Mouse (Mus musculus): ENCODE measurements around the gene Sar1b. TPM values are rescaled to one million over a fixed set of nuclear protein-coding genes. Genes with fewer than 3 reads are reported as not detected.
A peak's percentile ranks its signal among the peaks of the same experiment; 100 is the strongest.
"Not testable (repeated sequence)": the region's sequence is repeated elsewhere in the genome, so short reads cannot be mapped to it uniquely, and the experiment has no call there.

The Sar1b gene
- polyA plus RNA-seq, 1 experiment from 2014 or later, result 121 TPM

GRCm38 (mm10) chr11:51782721-51783120 is 19.2 kb downstream of the Sar1b start:
- H3K9ac ChIP-seq, result no peak overlapping the region
- no peak overlapping the region for H3K27ac ChIP-seq
- no peak overlapping the region for H3K4me2 ChIP-seq
- H3K4me1 ChIP-seq, result no peaks in the 10 kb centered on the region
- H3K36me3 ChIP-seq, result peaks cover 69% of the 10 kb centered on the region
- H3K9me3 ChIP-seq, result no peaks in the 10 kb centered on the region
- no peak for ATAC-seq (ENCODE audit: insufficient number of reproducible peaks, low FRiP score, low TSS enrichment, low read depth)
- no peaks in the 10 kb centered on the region for H3K27me3 ChIP-seq
- H3K4me3 ChIP-seq, result no peak overlapping the region
- 91% methylated on average over 6 of the region's 6 CpGs for WGBS

GRCm38 (mm10) chr11:51785926-51786325 is 22.4 kb downstream of the Sar1b start:
- Histone ChIP-seq H3K27ac (no peak overlapping the region), H3K4me2 (no peak overlapping the region), H3K9ac (no peak overlapping the region), H3K4me3 (no peak overlapping the region), H3K9me3 (no peaks in the 10 kb centered on the region), H3K36me3 (peaks cover 82% of the 10 kb centered on the region), H3K27me3 (no peaks in the 10 kb centered on the region), H3K4me1 (no peaks in the 10 kb centered on the region)
- ATAC-seq (ENCODE audit: insufficient number of reproducible peaks, low FRiP score, low TSS enrichment, low read depth), result no peak
- WGBS, result 92% methylated on average over 6 of the region's 6 CpGs

- ATAC-seq (ENCODE audit: insufficient number of reproducible peaks, low FRiP score, low TSS enrichment, low read depth); H3K9me3 ChIP-seq; H3K27me3 ChIP-seq; H3K27ac ChIP-seq; H3K4me2 ChIP-seq; H3K9ac ChIP-seq; H3K4me3 ChIP-seq; H3K4me1 ChIP-seq: not testable (repeated sequence)
- peaks cover 69% of the 10 kb centered on the region for H3K36me3 ChIP-seq
- 87% methylated on average over 4 of the region's 4 CpGs for WGBS
Observed at GRCm38 (mm10) chr11:51789735-51790134, 26.2 kb downstream of the Sar1b start.

GRCm38 (mm10) chr11:51790662-51791061 is 27.2 kb downstream of the Sar1b start:
- Histone ChIP-seq H3K9me3 (no peaks in the 10 kb centered on the region), H3K4me3 (no peak overlapping the region), H3K4me2 (no peak overlapping the region), H3K27me3 (no peaks in the 10 kb centered on the region), H3K9ac (no peak overlapping the region), H3K36me3 (peaks cover 67% of the 10 kb centered on the region), H3K27ac (no peak overlapping the region), H3K4me1 (no peaks in the 10 kb centered on the region)
- 93% methylated on average over 7 of the region's 7 CpGs for WGBS
- no peak for ATAC-seq (ENCODE audit: insufficient number of reproducible peaks, low FRiP score, low TSS enrichment, low read depth)

GRCm38 (mm10) chr11:51796272-51796671 is 32.8 kb downstream of the Sar1b start:
- no peak for ATAC-seq (ENCODE audit: insufficient number of reproducible peaks, low FRiP score, low TSS enrichment, low read depth)
- 72% methylated on average over 4 of the region's 4 CpGs for WGBS

GRCm38 (mm10) chr11:51800634-51801325 is 37.3 kb downstream of the Sar1b start:
- Histone ChIP-seq H3K27me3 (no peaks in the 10 kb centered on the region), H3K4me3 (no peak overlapping the region), H3K4me2 (no peak overlapping the region), H3K27ac (no peak overlapping the region), H3K4me1 (peaks cover 4% of the 10 kb centered on the region; the same call in 1 of the 2 replicates), H3K9ac (no peak overlapping the region), H3K9me3 (no peaks in the 10 kb centered on the region), H3K36me3 (no peaks in the 10 kb centered on the region)
- ATAC-seq (ENCODE audit: insufficient number of reproducible peaks, low FRiP score, low TSS enrichment, low read depth), result no peak
- WGBS, result 38% methylated on average over 8 of the region's 8 CpGs

More at GRCm38 (mm10) chr11:51796272-51796671, 32.8 kb downstream of the Sar1b start:
- no peak overlapping the region for H3K4me3 ChIP-seq
- no peaks in the 10 kb centered on the region for H3K4me1 ChIP-seq
- peaks cover 17% of the 10 kb centered on the region for H3K36me3 ChIP-seq
- no peak overlapping the region for H3K27ac ChIP-seq
- no peak overlapping the region for H3K9ac ChIP-seq
- H3K9me3 ChIP-seq, result no peaks in the 10 kb centered on the region
- no peak overlapping the region for H3K4me2 ChIP-seq
- no peaks in the 10 kb centered on the region for H3K27me3 ChIP-seq

GRCm38 (mm10) chr11:51805221-51805981 is 41.9 kb downstream of the Sar1b start:
- no peaks in the 10 kb centered on the region for H3K27me3 ChIP-seq
- H3K27ac ChIP-seq, result peak overlapping the region; percentile 69
- ATAC-seq (ENCODE audit: insufficient number of reproducible peaks, low FRiP score, low TSS enrichment, low read depth), result peak; percentile 65
- no peaks in the 10 kb centered on the region for H3K36me3 ChIP-seq
- peaks cover 13% of the 10 kb centered on the region; the same call in 1 of the 2 replicates for H3K4me1 ChIP-seq
- H3K4me2 ChIP-seq, result peak overlapping the region; percentile 79
- 0 out of 2 replicates have a peak overlapping the region, but pooled peaks have one; percentile 17 for H3K9ac ChIP-seq
- H3K4me3 ChIP-seq, result peak overlapping the region; percentile 51
- no peaks in the 10 kb centered on the region for H3K9me3 ChIP-seq
- 19% methylated on average over 17 of the region's 17 CpGs for WGBS

GRCm38 (mm10) chr11:51807108-51807879 is 43.8 kb downstream of the Sar1b start:
- Histone ChIP-seq H3K4me3 (no peak overlapping the region), H3K27ac (no peak overlapping the region), H3K9ac (no peak overlapping the region), H3K36me3 (no peaks in the 10 kb centered on the region), H3K9me3 (no peaks in the 10 kb centered on the region), H3K27me3 (no peaks in the 10 kb centered on the region), H3K4me2 (no peak overlapping the region), H3K4me1 (peaks cover 13% of the 10 kb centered on the region; the same call in 1 of the 2 replicates)
- ATAC-seq (ENCODE audit: insufficient number of reproducible peaks, low FRiP score, low TSS enrichment, low read depth), result no peak
- 36% methylated on average over 13 of the region's 13 CpGs for WGBS

- no peaks in the 10 kb centered on the region for H3K27me3 ChIP-seq
- 65% methylated on average over 6 of the region's 6 CpGs for WGBS
- H3K4me3 ChIP-seq, result no peak overlapping the region
- H3K27ac ChIP-seq, result no peak overlapping the region
- ATAC-seq (ENCODE audit: insufficient number of reproducible peaks, low FRiP score, low TSS enrichment, low read depth), result no peak
- H3K4me1 ChIP-seq, result peaks cover 13% of the 10 kb centered on the region; the same call in 1 of the 2 replicates
- no peak overlapping the region for H3K9ac ChIP-seq
- no peak overlapping the region for H3K4me2 ChIP-seq
- H3K36me3 ChIP-seq, result peaks cover 16% of the 10 kb centered on the region
- no peaks in the 10 kb centered on the region for H3K9me3 ChIP-seq
Observed at GRCm38 (mm10) chr11:51809632-51810224, 46.2 kb downstream of the Sar1b start.

GRCm38 (mm10) chr11:51811230-51811629 is 47.7 kb downstream of the Sar1b start:
- H3K36me3 ChIP-seq, result peaks cover 30% of the 10 kb centered on the region
- H3K4me3 ChIP-seq, result no peak overlapping the region
- H3K27ac ChIP-seq, result no peak overlapping the region
- ATAC-seq (ENCODE audit: insufficient number of reproducible peaks, low FRiP score, low TSS enrichment, low read depth), result no peak
- no peaks in the 10 kb centered on the region for H3K27me3 ChIP-seq
- 85% methylated on average over 4 of the region's 4 CpGs for WGBS
- no peak overlapping the region for H3K9ac ChIP-seq
- H3K9me3 ChIP-seq, result no peaks in the 10 kb centered on the region
- 0 out of 2 replicates have a peak, but pooled peaks cover 9% of the 10 kb centered on the region for H3K4me1 ChIP-seq
- H3K4me2 ChIP-seq, result no peak overlapping the region

- WGBS, result 89% methylated on average over 8 of the region's 8 CpGs
- Histone ChIP-seq H3K27me3 (no peaks in the 10 kb centered on the region), H3K36me3 (peaks cover 38% of the 10 kb centered on the region), H3K4me2 (no peak overlapping the region), H3K4me3 (no peak overlapping the region), H3K9ac (no peak overlapping the region), H3K27ac (no peak overlapping the region), H3K9me3 (no peaks in the 10 kb centered on the region), H3K4me1 (0 out of 2 replicates have a peak, but pooled peaks cover 9% of the 10 kb centered on the region)
- no peak for ATAC-seq (ENCODE audit: insufficient number of reproducible peaks, low FRiP score, low TSS enrichment, low read depth)
Observed at GRCm38 (mm10) chr11:51812022-51812546, 48.6 kb downstream of the Sar1b start.

Measured in limb, embryonic 15.5 days (tissue).